Mouse (Mus musculus) heart, postnatal 25 days (tissue): ENCODE data around the gene Sync. TPM values are rescaled to one million over a fixed set of nuclear protein-coding genes. Genes with fewer than 3 reads are reported as not detected.

Experiments used
- DNase-seq: peaks from one replicate; pipeline ENCODE4 v3.0.0; 2022; ENCODE audit warnings: low spot score
- intact Hi-C: fragments of 180-260 bp; cut with DNase I; formaldehyde crosslinking; loops from one replicate; pipeline ENCODE4 v1.15.1; 2025
- microRNA-seq: library from miRNA; unstranded; fragments of <30 nt; microRNA quantifications from one replicate; pipeline ENCODE4 v1.2.0, GENCODE M21; 2022
- total RNA-seq, 2 experiments: library from RNA; stranded (reverse); gene quantifications; 2 replicates each; pipeline ENCODE4 v1.2.3; 2021

Sync gene
- total RNA-seq, 2 experiments from 2014 or later: 15.5 to 16.3 TPM

GRCm38 (mm10) chr4:129350644-129351043 is 63.2 kb downstream of the Sync start:
- peak; percentile 39 for DNase-seq
- intact Hi-C loops: loop anchor here (1.0 to 5.0 kb wide), 2 partner anchors 57 to 105 kb away; no protein-coding TSS in a partner anchor

DNA sequence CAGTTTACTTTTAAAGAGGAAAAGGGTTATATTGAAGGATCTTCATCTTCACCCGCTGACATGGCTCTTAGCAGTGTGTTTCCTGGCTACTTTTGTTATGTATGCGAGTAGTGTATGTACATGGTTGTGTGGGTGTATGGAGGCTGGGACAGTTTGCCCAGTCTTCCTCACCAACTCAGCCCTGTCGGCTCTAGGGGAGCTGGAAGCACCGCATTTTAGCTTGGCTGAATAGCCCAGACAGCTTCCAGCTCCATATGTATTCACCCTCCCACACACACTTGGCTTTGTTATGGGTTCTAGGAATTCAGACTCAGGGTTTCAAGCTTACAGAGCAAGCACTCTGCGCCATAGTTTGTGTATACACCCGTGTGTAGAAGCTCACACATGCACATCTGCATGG is 63.7 kb downstream of the Sync start:
- DNase-seq: no peak
- intact Hi-C loops: loop anchor here (5.0 kb wide), 1 partner anchor 56 kb away; no protein-coding TSS in a partner anchor

DNA sequence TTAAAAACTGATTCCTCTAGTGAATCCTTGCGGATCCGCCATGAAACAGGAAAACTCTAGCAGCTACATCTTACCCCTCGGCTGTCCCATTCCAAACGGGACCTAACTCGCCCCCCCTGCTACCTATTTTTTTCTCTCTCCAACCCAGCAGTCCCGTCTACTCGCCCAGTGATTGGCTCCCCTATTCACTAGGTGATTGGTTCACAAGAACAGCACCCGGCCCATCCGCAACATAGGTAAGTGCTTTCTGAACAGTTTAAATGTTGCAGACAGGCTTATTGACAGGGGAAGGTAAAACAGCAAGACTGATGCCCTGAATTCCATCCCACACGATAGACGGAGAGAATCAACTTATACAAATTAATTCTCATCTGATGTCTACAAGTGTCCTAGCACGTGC is 65.8 kb downstream of the Sync start:
- DNase-seq: no peak
- intact Hi-C loops: loop anchor here (5.0 kb wide), 1 partner anchor 54 kb away; no protein-coding TSS in a partner anchor

DNA sequence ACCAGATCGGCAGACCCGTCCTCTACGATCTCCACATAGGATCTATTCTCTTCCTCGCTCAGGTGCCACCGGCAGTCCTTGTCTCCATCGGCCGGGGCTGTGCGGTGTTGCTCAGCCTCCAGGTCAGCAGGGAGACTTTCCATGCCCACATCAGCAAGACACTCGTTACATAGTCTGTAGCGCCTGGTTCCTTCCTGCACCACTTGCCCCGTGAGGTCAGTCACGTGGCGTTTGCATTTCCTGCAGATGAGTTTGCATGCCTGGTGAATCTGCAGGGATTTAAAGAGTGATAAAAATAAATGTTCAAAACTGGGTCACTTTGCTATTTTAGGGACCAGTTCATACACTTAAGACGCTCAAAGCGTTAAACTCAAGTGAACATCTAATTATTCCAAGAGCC is 66.8 kb downstream of the Sync start:
- intact Hi-C loops: loop anchor here (5.0 kb wide), 1 partner anchor 53 kb away; no protein-coding TSS in a partner anchor
- no peak for DNase-seq

GRCm38 (mm10) chr4:129357613-129358163 is 70.3 kb downstream of the Sync start:
- intact Hi-C loops: no loop called here
- no peak for DNase-seq

Small RNAs within 50 kb of the gene (microRNA-seq; reads per million reads assigned to microRNA genes)
- gene Gm22994: not detected

Other genes with a start within 250 kb of the Sync start
- gene Rnf19b, start 229.3 kb upstream of the Sync start, total RNA-seq: 10 to 100 TPM; 21.8 to 21.9 TPM
- not detected for gene Tmem54, start 182.1 kb upstream of the Sync start, total RNA-seq
- not detected for gene Hpca, start 165.6 kb upstream of the Sync start, total RNA-seq
- gene Fndc5, start 150.6 kb upstream of the Sync start, total RNA-seq: 100 to 1,000 TPM; 325 TPM
- gene S100pbp, start 97.9 kb upstream of the Sync start, total RNA-seq: 10 to 100 TPM; 12.9 to 14.1 TPM
- 10 to 100 TPM; 26.9 to 30.0 TPM for gene Yars, start 97.9 kb upstream of the Sync start, total RNA-seq
- 1 to 10 TPM; 3.3 to 6.1 TPM for gene C77080, start 26.2 kb upstream of the Sync start, total RNA-seq
- 10 to 100 TPM; 77.5 to 84.0 TPM for gene Rbbp4, start 47.8 kb downstream of the Sync start, total RNA-seq
- gene Zbtb8os, start 48.1 kb downstream of the Sync start, total RNA-seq: 10 to 100 TPM; 18.6 to 22.7 TPM
- 1 to 10 TPM; 3.5 to 3.7 TPM for gene Zbtb8a, start 90.5 kb downstream of the Sync start, total RNA-seq
- under 1 TPM in 1 of 2 experiments, not detected in 1; 0.08 TPM for gene Zbtb8b, start 153.2 kb downstream of the Sync start, total RNA-seq
- 10 to 100 TPM; 40.6 to 45.6 TPM for gene Bsdc1, start 174.0 kb downstream of the Sync start, total RNA-seq
- not detected for gene Tssk3, start 203.4 kb downstream of the Sync start, total RNA-seq
- not detected for gene Fam229a, start 203.6 kb downstream of the Sync start, total RNA-seq
- gene Marcksl1, start 226.0 kb downstream of the Sync start, total RNA-seq: 1 to 10 TPM; 6.8 to 7.8 TPM